Mouse (Mus musculus) thymus, postnatal 25 days (tissue): ENCODE results near the gene Tinf2.

Experiments used
- DNase-seq: peaks from one replicate; pipeline ENCODE4 v3.0.0; 2022

The Tinf2 gene

GRCm38 (mm10) chr14:55634874-55635522, 46.6 kb downstream of the Tinf2 start:
- no peak for DNase-seq

- DNase-seq, result peak; percentile 82
Measured at GRCm38 (mm10) chr14:55629312-55629711, 52.3 kb downstream of the Tinf2 start.

GRCm38 (mm10) chr14:55628077-55628827, 53.4 kb downstream of the Tinf2 start:
- DNase-seq, result no peak
